Mouse (Mus musculus) midbrain, embryonic 11.5 days (tissue): ENCODE results near the gene Olfr273. TPM values are rescaled to one million over a fixed set of nuclear protein-coding genes. Genes with fewer than 3 reads are reported as not detected.

ENCODE experiments used
- polyA plus RNA-seq: library from polyadenylated mRNA; unstranded; fragments of >200 nt; fragmentation: Nextera tagmentation; extraction: Ambion mirVana; gene quantifications from 2 replicates; pipeline ENCODE4 v1.2.1, GENCODE M21; 2014

Gene Olfr273
- polyA plus RNA-seq, 1 experiment from 2014 or later: not detected

Other genes with a start within 250 kb of the Olfr273 start
- gene Olfr275, start 44.6 kb downstream of the Olfr273 start, polyA plus RNA-seq: not detected in 2 replicates
- not detected in 2 replicates for gene Olfr272, start 59.9 kb upstream of the Olfr273 start, polyA plus RNA-seq
- not detected in 2 replicates for gene Olfr270, start 105.3 kb upstream of the Olfr273 start, polyA plus RNA-seq
- gene Nipsnap3a, start 130.0 kb upstream of the Olfr273 start, polyA plus RNA-seq: not detected in 2 replicates
- 111 and 123 TPM in 2 replicates for gene Nipsnap3b, start 152.6 kb upstream of the Olfr273 start, polyA plus RNA-seq